Mouse (Mus musculus) bone marrow, adult 2 months (tissue): ENCODE results near the gene Hoxb8.

Experiments used
- CTCF ChIP-seq: fragments of 200-500 bp; IDR thresholded peaks from 2 replicates; pipeline ENCODE4 v1.5.1; 2011; ENCODE audit warnings: low read length, control low read depth; ENCODE audit not compliant: control insufficient read depth, insufficient read depth
- POLR2A ChIP-seq: fragments of 200-500 bp; IDR thresholded peaks from 2 replicates; pipeline ENCODE4 v1.6.1; 2011; ENCODE audit warnings: low read depth, mild to moderate bottlenecking, control low read depth, low read length, borderline replicate concordance; ENCODE audit not compliant: control insufficient read depth

DNA sequence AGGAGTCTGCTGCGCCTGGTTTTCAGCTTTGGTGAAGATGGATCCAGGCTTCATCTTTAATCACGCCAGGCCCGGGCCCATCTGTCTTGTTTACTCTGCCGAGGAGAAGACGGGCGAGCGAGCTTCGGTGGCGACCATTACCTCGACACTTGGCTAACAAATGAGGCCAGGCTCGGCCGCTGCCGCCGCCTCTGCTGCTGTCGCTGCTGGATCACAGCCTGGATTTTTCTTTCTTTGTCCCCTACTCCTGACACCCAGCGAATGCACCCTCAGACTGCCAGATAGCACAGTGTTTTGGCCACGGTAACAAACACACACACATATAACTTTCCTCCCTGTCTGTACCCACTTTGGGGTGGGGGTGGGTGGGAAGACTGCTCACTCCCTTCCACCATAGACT lies 39.0 kb downstream of the Hoxb8 start:
- TF ChIP-seq CTCF (no peak), POLR2A (no peak)
